Mouse (Mus musculus) MEL (cell line): ENCODE measurements at regions not wholly inside any gene's neighbourhood (a gene's known extent, or its start where the extent isn't known, plus 50 kb on each side); places are given as distances from the start of the nearest gene placed in this dataset.

ENCODE experiments used
- CHD2 ChIP-seq: IDR thresholded peaks from 2 replicates; pipeline ENCODE4 v1.6.1; 2011; ENCODE audit warnings: low read length, improper control_type of control experiment
- CTCF ChIP-seq, 3 experiments: IDR thresholded peaks in 2 of 3; conservative IDR thresholded peaks in 1 of 3; 2 replicates each; pipeline ENCODE4 v1.5.1; 2011 to 2012; ENCODE audit warnings: low read length in 3 of 3, low read depth in 2 of 3, mild to moderate bottlenecking in 2 of 3, improper control_type of control experiment in 1 of 3, inconsistent platforms in 1 of 3, mixed read lengths in 1 of 3, moderate library complexity in 1 of 3; ENCODE audit not compliant: control insufficient read depth in 1 of 3, insufficient read depth in 1 of 3, poor library complexity in 1 of 3, severe bottlenecking in 1 of 3
- E2F4 ChIP-seq: IDR thresholded peaks from 2 replicates; pipeline ENCODE4 v1.6.1; 2011; ENCODE audit warnings: low read depth, low read length, improper control_type of control experiment, borderline replicate concordance
- EP300 ChIP-seq, 2 experiments: IDR thresholded peaks; 2 replicates each; pipeline ENCODE4 v1.6.1; 2011; ENCODE audit warnings: improper control_type of control experiment in 2 of 2, low read length in 2 of 2, low read depth in 1 of 2, mild to moderate bottlenecking in 1 of 2
- HCFC1 ChIP-seq: IDR thresholded peaks from 2 replicates; pipeline ENCODE4 v1.6.1; 2012; ENCODE audit warnings: low read depth, mild to moderate bottlenecking, inconsistent platforms, low read length, improper control_type of control experiment, moderate library complexity
- MAFK ChIP-seq: IDR thresholded peaks from 2 replicates; pipeline ENCODE4 v1.6.1; 2011; ENCODE audit warnings: low read depth, mild to moderate bottlenecking, low read length, improper control_type of control experiment, borderline replicate concordance
- MYC ChIP-seq: IDR thresholded peaks from 2 replicates; pipeline ENCODE4 v1.6.1; 2011; ENCODE audit warnings: low read depth, mild to moderate bottlenecking, low read length, improper control_type of control experiment, moderate library complexity
- NELFE ChIP-seq: IDR thresholded peaks from 2 replicates; pipeline ENCODE4 v1.6.1; 2011; ENCODE audit warnings: low read depth, low read length, improper control_type of control experiment
- POLR2A ChIP-seq, 2 experiments: IDR thresholded peaks; 2 replicates each; pipeline ENCODE4 v1.6.1; 2011 to 2012; ENCODE audit warnings: low read length in 2 of 2, mild to moderate bottlenecking in 2 of 2, control low read depth in 1 of 2, improper control_type of control experiment in 1 of 2, low read depth in 1 of 2, moderate library complexity in 1 of 2; ENCODE audit not compliant: control insufficient read depth in 1 of 2, insufficient read depth in 1 of 2, poor library complexity in 1 of 2
- SIN3A ChIP-seq: IDR thresholded peaks from 2 replicates; pipeline ENCODE4 v1.6.1; 2012; ENCODE audit warnings: low read length, improper control_type of control experiment, inconsistent platforms
- SMC3 ChIP-seq: IDR thresholded peaks from 2 replicates; pipeline ENCODE4 v1.6.1; 2011; ENCODE audit warnings: low read depth, low read length, improper control_type of control experiment
- TCF12 ChIP-seq: IDR thresholded peaks from 2 replicates; pipeline ENCODE4 v1.6.1; 2014; ENCODE audit warnings: low read depth, mild to moderate bottlenecking, inconsistent platforms, low read length, improper control_type of control experiment, moderate library complexity
- UBTF ChIP-seq: IDR thresholded peaks from 2 replicates; pipeline ENCODE4 v1.6.1; 2012; ENCODE audit warnings: low read depth, mild to moderate bottlenecking, inconsistent platforms, low read length, improper control_type of control experiment, moderate library complexity, borderline replicate concordance; ENCODE audit not compliant: insufficient read depth

- TF ChIP-seq CTCF (IDR thresholded peaks at IDR 0.05 in 2 of 3, conservative IDR thresholded peaks at IDR 0.05 in 1 of 3; ENCODE audit: control insufficient read depth in 1 of 3, insufficient read depth in 1 of 3, low read depth in 2 of 3, low read length in 3 of 3, poor library complexity in 1 of 3, severe bottlenecking in 1 of 3) (no peak), UBTF (no peak), POLR2A (IDR thresholded peaks at IDR 0.05; ENCODE audit: control insufficient read depth in 1 of 2, insufficient read depth in 1 of 2, low read depth in 1 of 2, low read length in 2 of 2, poor library complexity in 1 of 2) (no peak), EP300 (IDR thresholded peaks at IDR 0.05; ENCODE audit: low read depth in 1 of 2, low read length in 2 of 2) (no peak), E2F4 (no peak), HCFC1 (no peak), MYC (no peak), CHD2 (no peak), SIN3A (no peak), NELFE (no peak), TCF12 (no peak), MAFK (no peak), SMC3 (no peak)
Observed at GRCm38 (mm10) chr3:83601506-83601905, 164.6 kb upstream of the Sfrp2 start.
